Mouse (Mus musculus): ENCODE data around the gene Zfhx3. TPM values are rescaled to one million over a fixed set of nuclear protein-coding genes. Genes with fewer than 3 reads are reported as not detected.

Gene Zfhx3
- polyA plus RNA-seq, 1 experiment: 6.6 TPM

DNA sequence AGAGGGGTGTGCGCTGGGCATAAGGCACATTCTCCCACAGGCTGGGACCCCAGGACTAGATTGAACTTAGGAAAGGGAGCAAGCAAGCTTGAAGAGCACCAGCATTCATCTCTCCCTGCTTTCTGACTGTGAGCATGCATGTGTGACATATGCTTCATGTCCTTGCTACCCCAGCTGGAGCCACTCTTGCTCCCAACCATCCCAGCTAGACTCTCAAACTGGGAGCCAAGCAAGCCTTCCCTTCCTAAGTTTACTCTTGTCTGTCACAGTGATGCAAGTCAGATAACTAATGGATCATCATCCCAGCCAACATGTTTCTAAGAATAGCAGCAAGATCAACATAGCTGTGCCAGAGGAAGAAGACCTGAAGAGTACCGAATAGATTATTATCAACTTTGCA lies 335.5 kb downstream of the Zfhx3 start:
- H3K27ac ChIP-seq (ENCODE audit: control insufficient read depth, insufficient read depth, low read depth, low read length, poor library complexity): no peak overlapping the region
- no peaks in the 10 kb centered on the region for H3K4me1 ChIP-seq (ENCODE audit: control insufficient read depth, insufficient read depth, low read length)
- H3K4me3 ChIP-seq (replicated peaks; ENCODE audit: control insufficient read depth, low read depth, low read length): no peak overlapping the region
- 86% methylated on average over 2 of the region's 2 CpGs for WGBS
- no peak for TF ChIP-seq CTCF (IDR thresholded peaks at IDR 0.05; ENCODE audit: control insufficient read depth, insufficient read depth, low read length)
- TF ChIP-seq POLR2A (IDR thresholded peaks at IDR 0.05; ENCODE audit: borderline replicate concordance, control insufficient read depth, low read depth, low read length): no peak

DNA sequence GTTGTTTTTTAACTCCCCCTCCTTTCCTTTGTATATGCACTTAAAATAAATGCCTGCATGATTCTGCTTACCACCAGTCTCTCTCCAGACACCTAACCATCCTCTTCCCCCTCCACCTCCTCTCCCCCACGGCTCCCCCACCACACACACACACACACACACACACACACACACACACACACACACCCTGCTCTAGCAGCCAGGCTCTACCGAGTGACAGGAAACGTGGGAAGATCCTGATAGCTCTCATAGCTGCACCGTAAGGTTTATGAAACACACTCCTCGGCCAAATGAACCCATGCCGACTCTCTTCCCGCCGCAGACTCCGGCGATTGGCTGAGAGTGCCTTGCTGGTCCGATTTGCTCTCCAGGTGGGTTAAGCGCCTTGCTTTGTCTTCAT lies 339.5 kb downstream of the Zfhx3 start:
- TF ChIP-seq POLR2A (IDR thresholded peaks at IDR 0.05; ENCODE audit: borderline replicate concordance, control insufficient read depth, low read depth, low read length) (no peak), CTCF (IDR thresholded peaks at IDR 0.05; ENCODE audit: control insufficient read depth, insufficient read depth, low read length) (no peak)
- no peak overlapping the region for H3K4me3 ChIP-seq (replicated peaks; ENCODE audit: control insufficient read depth, low read depth, low read length)
- WGBS: 7% methylated on average over 12 of the region's 12 CpGs
- H3K27ac ChIP-seq (ENCODE audit: control insufficient read depth, insufficient read depth, low read depth, low read length, poor library complexity): no peak overlapping the region
- H3K4me1 ChIP-seq (ENCODE audit: control insufficient read depth, insufficient read depth, low read length): no peaks in the 10 kb centered on the region

DNA sequence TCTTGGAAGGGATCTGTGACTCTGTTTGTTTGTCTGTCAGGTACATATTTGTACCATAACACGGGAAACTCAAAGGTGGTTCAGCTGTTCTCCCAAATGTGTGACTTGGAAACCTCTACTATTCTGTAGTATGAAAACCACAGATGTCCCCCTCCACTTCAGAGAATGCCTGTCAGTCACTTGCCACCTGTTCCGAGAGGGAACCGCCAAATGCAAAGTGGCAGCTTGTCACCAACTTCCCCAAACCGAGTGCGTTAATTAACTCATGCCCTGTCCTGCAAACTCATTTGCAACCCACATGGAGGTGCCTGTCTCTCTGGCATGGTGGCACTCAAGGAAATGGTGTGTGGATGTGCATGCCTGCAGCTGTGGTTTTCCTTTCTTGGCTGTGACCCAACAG lies 343.7 kb downstream of the Zfhx3 start:
- TF ChIP-seq POLR2A (IDR thresholded peaks at IDR 0.05; ENCODE audit: borderline replicate concordance, control insufficient read depth, low read depth, low read length): no peak
- no peak for TF ChIP-seq CTCF (IDR thresholded peaks at IDR 0.05; ENCODE audit: control insufficient read depth, insufficient read depth, low read length)
- no peak overlapping the region for H3K4me3 ChIP-seq (replicated peaks; ENCODE audit: control insufficient read depth, low read depth, low read length)
- 4% methylated on average over 5 of the region's 5 CpGs for WGBS
- no peak overlapping the region for H3K27ac ChIP-seq (ENCODE audit: control insufficient read depth, insufficient read depth, low read depth, low read length, poor library complexity)
- no peaks in the 10 kb centered on the region for H3K4me1 ChIP-seq (ENCODE audit: control insufficient read depth, insufficient read depth, low read length)

DNA sequence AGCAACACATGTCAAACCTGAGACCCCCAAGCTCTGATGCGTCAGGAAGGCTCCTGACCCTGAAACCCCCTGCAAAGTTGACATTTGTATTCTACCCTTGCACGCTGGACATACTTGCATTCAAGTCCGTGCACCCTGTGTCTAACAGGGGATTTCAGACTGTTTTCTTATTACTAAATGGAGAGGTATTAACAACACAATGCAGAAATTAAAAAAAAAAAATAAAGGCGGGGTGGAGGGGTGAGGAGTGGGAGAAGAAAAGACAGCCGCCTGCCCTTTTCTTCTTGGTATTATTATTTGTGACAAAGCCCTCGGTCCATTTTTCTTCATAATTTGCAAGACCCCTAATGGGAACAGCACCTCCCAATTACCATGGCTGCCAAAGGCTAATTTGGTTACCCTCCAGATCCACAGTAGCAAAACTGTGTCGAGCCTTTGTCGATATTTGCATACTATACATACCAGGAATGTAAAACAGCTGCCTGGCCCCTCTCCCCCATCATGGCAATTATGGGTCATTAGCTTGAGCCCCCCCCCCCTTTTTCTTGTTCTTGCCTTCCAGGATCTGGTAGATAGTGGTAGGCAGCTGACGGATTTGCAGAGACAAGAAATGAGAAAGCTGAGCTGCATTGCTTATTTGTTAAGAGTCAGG lies 358.6 kb downstream of the Zfhx3 start:
- TF ChIP-seq CTCF (IDR thresholded peaks at IDR 0.05; ENCODE audit: control insufficient read depth, insufficient read depth, low read length) (no peak), POLR2A (IDR thresholded peaks at IDR 0.05; ENCODE audit: borderline replicate concordance, control insufficient read depth, low read depth, low read length) (no peak)
- H3K4me1 ChIP-seq (ENCODE audit: control insufficient read depth, insufficient read depth, low read length): no peaks in the 10 kb centered on the region; the same call in 1 of the 2 replicates
- no peak overlapping the region for H3K27ac ChIP-seq (ENCODE audit: control insufficient read depth, insufficient read depth, low read depth, low read length, poor library complexity)
- H3K4me3 ChIP-seq (replicated peaks; ENCODE audit: control insufficient read depth, low read depth, low read length): no peak overlapping the region
- WGBS: 76% methylated on average over 9 of the region's 9 CpGs

DNA sequence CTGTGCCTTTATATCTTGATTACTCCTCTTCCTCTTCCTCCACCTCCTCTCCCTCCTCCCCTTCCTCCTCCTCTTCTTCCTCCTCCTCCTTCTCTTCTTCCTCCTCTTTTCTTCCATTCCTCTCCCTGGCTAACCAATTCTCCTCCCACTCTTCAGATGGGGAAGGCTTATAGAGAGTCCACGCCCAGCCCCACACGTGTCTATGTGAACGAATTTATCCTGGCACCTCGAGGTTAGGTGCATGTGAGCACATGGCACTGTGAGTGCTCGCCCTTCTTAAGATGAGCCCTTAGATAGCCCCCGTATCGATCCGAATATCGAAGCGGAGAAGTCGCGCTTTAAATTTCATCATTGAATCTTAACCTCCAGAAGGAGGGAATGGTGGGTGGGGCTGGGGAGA lies 359.2 kb downstream of the Zfhx3 start:
- 84% methylated on average over 12 of the region's 12 CpGs for WGBS
- TF ChIP-seq POLR2A (IDR thresholded peaks at IDR 0.05; ENCODE audit: borderline replicate concordance, control insufficient read depth, low read depth, low read length): no peak
- TF ChIP-seq CTCF (IDR thresholded peaks at IDR 0.05; ENCODE audit: control insufficient read depth, insufficient read depth, low read length): no peak
- H3K27ac ChIP-seq (ENCODE audit: control insufficient read depth, insufficient read depth, low read depth, low read length, poor library complexity): no peak overlapping the region
- no peaks in the 10 kb centered on the region; the same call in 1 of the 2 replicates for H3K4me1 ChIP-seq (ENCODE audit: control insufficient read depth, insufficient read depth, low read length)
- H3K4me3 ChIP-seq (replicated peaks; ENCODE audit: control insufficient read depth, low read depth, low read length): no peak overlapping the region

DNA sequence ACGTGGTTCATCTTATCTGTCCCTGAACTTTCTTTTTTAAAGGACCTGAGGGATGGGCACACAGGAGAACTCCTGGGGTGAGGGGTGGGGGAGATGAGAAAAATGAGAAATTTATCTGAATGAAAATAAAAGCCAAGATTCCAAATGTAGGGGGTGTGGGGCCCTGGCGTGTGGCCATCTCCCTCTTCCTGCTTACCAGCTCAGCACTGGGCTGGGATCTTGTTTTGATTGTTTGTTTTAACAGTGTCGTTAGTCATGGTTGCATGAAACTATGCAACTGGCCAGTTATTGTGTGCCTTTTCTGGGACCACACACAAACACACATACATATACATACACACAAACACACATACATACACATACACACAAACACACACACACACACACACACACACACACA lies 362.9 kb downstream of the Zfhx3 start:
- TF ChIP-seq CTCF (IDR thresholded peaks at IDR 0.05; ENCODE audit: control insufficient read depth, insufficient read depth, low read length) (no peak), POLR2A (IDR thresholded peaks at IDR 0.05; ENCODE audit: borderline replicate concordance, control insufficient read depth, low read depth, low read length) (no peak)
- H3K27ac ChIP-seq (ENCODE audit: control insufficient read depth, insufficient read depth, low read depth, low read length, poor library complexity): no peak overlapping the region
- H3K4me1 ChIP-seq (ENCODE audit: control insufficient read depth, insufficient read depth, low read length): no peaks in the 10 kb centered on the region; the same call in 1 of the 2 replicates
- WGBS: 73% methylated on average over 3 of the region's 3 CpGs
- no peak overlapping the region for H3K4me3 ChIP-seq (replicated peaks; ENCODE audit: control insufficient read depth, low read depth, low read length)

DNA sequence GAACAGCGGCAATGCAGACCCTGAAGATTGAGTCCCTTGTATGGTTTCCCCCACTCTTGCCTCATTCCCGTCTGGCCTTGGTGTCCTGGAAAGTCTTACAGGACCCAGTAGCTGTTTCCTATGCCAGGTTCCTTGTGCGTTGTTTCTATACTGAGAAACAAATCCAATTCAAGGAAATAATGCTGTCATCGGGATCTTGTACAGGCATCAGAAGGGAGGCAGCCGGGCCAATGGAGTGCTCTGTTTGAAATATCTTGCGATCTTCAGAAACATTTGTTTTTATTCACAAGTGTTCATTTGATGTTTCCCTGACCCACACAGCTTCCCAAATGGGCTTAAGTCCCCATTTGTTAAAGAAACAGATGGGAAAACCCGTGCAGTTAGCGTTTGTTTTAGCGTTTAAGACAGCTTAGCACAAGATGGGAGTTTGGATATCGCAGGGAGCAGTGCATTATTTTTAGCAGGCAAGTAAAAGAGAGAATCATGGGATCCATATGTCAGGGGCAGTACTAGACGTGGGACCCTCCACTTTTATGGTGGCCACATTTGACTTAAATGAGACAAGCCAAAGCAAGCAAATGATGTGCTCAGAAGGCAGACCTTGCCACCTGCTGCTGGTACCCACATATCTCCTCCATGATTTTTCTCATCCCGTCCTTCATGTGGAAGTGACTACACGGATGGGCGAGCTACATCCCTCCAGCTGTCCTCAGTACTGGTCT lies 367.2 kb downstream of the Zfhx3 start:
- TF ChIP-seq CTCF (IDR thresholded peaks at IDR 0.05; ENCODE audit: control insufficient read depth, insufficient read depth, low read length): no peak
- no peak for TF ChIP-seq POLR2A (IDR thresholded peaks at IDR 0.05; ENCODE audit: borderline replicate concordance, control insufficient read depth, low read depth, low read length)
- no peak overlapping the region for H3K4me3 ChIP-seq (replicated peaks; ENCODE audit: control insufficient read depth, low read depth, low read length)
- WGBS: 82% methylated on average over 14 of the region's 14 CpGs
- H3K4me1 ChIP-seq (ENCODE audit: control insufficient read depth, insufficient read depth, low read length): no peaks in the 10 kb centered on the region
- H3K27ac ChIP-seq (ENCODE audit: control insufficient read depth, insufficient read depth, low read depth, low read length, poor library complexity): no peak overlapping the region

DNA sequence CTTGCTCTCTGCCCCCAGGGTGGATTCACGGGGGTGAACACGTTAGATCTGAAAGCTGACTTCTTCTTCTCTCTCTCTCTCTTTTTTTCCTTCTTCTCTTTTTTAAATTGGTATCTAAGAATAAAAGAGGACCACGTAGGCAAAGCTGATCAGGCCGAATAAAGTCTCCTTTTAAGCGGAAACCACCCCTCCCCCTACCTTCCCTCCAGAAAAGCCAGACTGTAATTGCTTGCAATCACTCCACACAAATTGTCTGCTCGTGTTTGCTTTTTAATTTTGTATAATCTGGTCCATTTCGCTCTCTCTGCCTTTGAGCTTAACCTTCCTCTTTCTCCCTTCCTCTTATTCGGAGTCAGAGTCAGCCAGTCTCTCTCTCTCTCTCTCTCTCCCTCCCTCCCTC lies 372.6 kb downstream of the Zfhx3 start:
- TF ChIP-seq CTCF (IDR thresholded peaks at IDR 0.05; ENCODE audit: control insufficient read depth, insufficient read depth, low read length): no peak
- no peak for TF ChIP-seq POLR2A (IDR thresholded peaks at IDR 0.05; ENCODE audit: borderline replicate concordance, control insufficient read depth, low read depth, low read length)
- no peaks in the 10 kb centered on the region for H3K4me1 ChIP-seq (ENCODE audit: control insufficient read depth, insufficient read depth, low read length)
- no peak overlapping the region for H3K4me3 ChIP-seq (replicated peaks; ENCODE audit: control insufficient read depth, low read depth, low read length)
- WGBS: 18% methylated on average over 8 of the region's 8 CpGs
- H3K27ac ChIP-seq (ENCODE audit: control insufficient read depth, insufficient read depth, low read depth, low read length, poor library complexity): no peak overlapping the region
